Mouse (Mus musculus): ENCODE data around the gene Notch1. TPM values are rescaled to one million over a fixed set of nuclear protein-coding genes. Genes with fewer than 3 reads are reported as not detected.

Notch1 gene
- 53.5 and 56.2 TPM in 2 replicates for polyA plus RNA-seq (2016; fragmentation: Nextera tagmentation; extraction: Ambion mirVana)

- Histone ChIP-seq H3K4me2 (replicated peaks) (no peak within 1 kb of the TSS), H3K4me1 (peaks cover 9% of the 10 kb centered on the region), H3K36me3 (no peaks in the 10 kb centered on the region), H3K27me3 (no peaks in the 10 kb centered on the region), H3K9me3 (no peaks in the 10 kb centered on the region), H3K4me3 (no peak within 1 kb of the TSS), H3K9ac (replicated peaks) (no peak within 1 kb of the TSS), H3K27ac (replicated peaks) (no peak within 1 kb of the TSS)
- ATAC-seq (ENCODE audit: low FRiP score, low read depth), result no peak
- 71% methylated on average over 12 of the region's 12 CpGs for WGBS
Observed at GRCm38 (mm10) chr2:26516275-26516674, at the start of gene Notch1. Gene Notch1 (minus strand): TSS chr2:26516663.

DNA sequence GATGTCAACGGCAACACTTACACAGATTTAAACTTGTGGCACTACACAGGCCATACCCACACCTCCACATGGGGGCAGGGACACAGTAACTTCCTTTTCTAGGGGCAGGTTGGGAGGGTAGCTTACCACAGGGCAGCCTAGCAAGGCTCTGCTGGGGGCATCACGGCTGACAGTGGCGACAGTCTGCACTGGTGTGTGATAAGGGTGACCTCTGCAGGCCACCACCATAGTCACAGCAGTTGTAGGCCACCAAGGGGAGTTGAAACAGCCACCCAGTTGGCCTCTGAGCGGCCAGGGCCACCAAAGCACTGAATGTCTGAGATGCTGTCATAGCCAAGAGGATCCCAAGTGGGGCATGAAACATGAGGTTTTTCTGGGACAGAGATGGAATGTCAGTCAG is 49.8 kb upstream of the Notch1 start:
- peaks cover 9% of the 10 kb centered on the region; the same call in 1 of the 2 replicates for H3K27me3 ChIP-seq
- 0 out of 2 replicates have a peak, but pooled peaks have one; percentile 54 for ATAC-seq (ENCODE audit: low FRiP score, low read depth)
- no peak overlapping the region; the same call in 1 of the 2 replicates for H3K9ac ChIP-seq (replicated peaks)
- no peaks in the 10 kb centered on the region for H3K9me3 ChIP-seq
- no peak overlapping the region for H3K4me2 ChIP-seq (replicated peaks)
- H3K36me3 ChIP-seq, result no peaks in the 10 kb centered on the region
- peaks cover 11% of the 10 kb centered on the region for H3K4me1 ChIP-seq
- H3K4me3 ChIP-seq, result no peak overlapping the region
- WGBS, result 16% methylated on average over 4 of the region's 4 CpGs
- H3K27ac ChIP-seq (replicated peaks), result no peak overlapping the region

DNA sequence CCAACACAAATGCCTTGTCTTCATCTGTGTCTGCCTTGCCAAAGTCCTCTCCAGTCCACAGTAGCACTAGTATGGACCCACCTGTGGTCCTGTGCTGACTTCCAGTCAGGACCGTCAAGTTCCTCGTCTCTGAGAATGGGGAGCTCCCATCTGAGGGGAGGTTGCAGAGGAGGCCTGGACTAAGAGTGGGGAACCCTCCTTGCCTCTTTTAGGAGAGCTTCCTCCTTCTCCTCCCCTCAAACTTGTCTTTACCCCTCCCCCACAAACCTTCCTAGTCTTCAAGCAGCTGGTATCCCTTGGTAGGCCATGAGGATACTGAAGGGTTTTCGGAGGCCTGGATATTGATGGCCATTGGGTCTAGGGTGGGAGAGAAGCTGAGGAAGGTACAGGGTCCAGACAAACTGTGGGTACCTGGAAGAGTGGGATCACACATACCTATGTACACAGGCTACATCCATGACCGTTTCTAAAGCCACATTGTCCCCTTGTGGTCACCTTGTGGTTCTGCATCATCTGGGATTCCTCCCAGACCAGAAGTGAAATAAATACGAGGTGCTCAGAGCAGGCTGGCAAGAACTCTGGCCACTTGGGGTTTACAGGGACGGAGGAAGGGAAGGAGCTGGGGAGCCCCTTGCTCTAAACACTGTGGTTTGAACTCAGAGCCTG is 45.0 kb upstream of the Notch1 start:
- no peaks in the 10 kb centered on the region for H3K36me3 ChIP-seq
- H3K4me3 ChIP-seq, result no peak overlapping the region
- no peak for ATAC-seq (ENCODE audit: low FRiP score, low read depth)
- WGBS, result 45% methylated on average over 6 of the region's 6 CpGs
- no peaks in the 10 kb centered on the region for H3K9me3 ChIP-seq
- peaks cover 27% of the 10 kb centered on the region for H3K4me1 ChIP-seq
- H3K27ac ChIP-seq (replicated peaks), result no peak overlapping the region
- H3K4me2 ChIP-seq (replicated peaks), result no peak overlapping the region
- H3K9ac ChIP-seq (replicated peaks), result no peak overlapping the region
- H3K27me3 ChIP-seq, result peaks cover 9% of the 10 kb centered on the region; the same call in 1 of the 2 replicates

GRCm38 (mm10) chr2:26560506-26560905 is 44.0 kb upstream of the Notch1 start:
- Histone ChIP-seq H3K27me3 (peaks cover 9% of the 10 kb centered on the region; the same call in 1 of the 2 replicates), H3K27ac (replicated peaks) (no peak overlapping the region), H3K9ac (replicated peaks) (no peak overlapping the region), H3K36me3 (no peaks in the 10 kb centered on the region), H3K9me3 (no peaks in the 10 kb centered on the region), H3K4me2 (replicated peaks) (no peak overlapping the region), H3K4me3 (no peak overlapping the region), H3K4me1 (peaks cover 24% of the 10 kb centered on the region)
- 75% methylated on average over 5 of the region's 5 CpGs for WGBS
- ATAC-seq (ENCODE audit: low FRiP score, low read depth), result no peak

DNA sequence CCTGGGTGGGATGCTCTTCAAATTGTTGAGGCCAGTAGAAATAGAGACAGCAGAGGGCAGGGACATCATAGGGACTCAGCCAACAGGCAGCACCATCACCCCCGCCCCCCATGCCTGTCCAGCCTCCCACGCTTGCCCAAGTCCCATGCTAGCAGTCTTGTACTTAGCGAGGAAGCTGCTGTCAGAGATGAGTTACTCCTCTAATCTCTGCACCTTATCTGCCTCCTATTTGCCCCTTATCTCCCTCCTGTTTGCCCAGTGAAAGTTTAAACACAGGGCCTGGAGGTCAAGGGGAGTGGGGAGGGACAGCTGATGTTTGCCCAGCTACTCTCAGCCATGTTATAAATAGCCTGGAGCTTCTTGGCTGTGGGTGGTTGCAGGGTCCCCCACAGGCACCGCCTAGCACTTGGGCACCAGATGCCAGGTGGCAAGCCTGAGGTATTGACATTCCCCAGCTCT is 40.1 kb upstream of the Notch1 start:
- WGBS, result 65% methylated on average over 4 of the region's 4 CpGs
- no peaks in the 10 kb centered on the region for H3K36me3 ChIP-seq

GRCm38 (mm10) chr2:26555076-26555475 is 38.6 kb upstream of the Notch1 start:
- H3K4me1 ChIP-seq, result peaks cover 8% of the 10 kb centered on the region; the same call in 1 of the 2 replicates
- no peak overlapping the region for H3K4me2 ChIP-seq (replicated peaks)
- no peaks in the 10 kb centered on the region; the same call in 1 of the 2 replicates for H3K27me3 ChIP-seq
- no peaks in the 10 kb centered on the region for H3K9me3 ChIP-seq
- no peak for ATAC-seq (ENCODE audit: low FRiP score, low read depth)
- 84% methylated on average over 4 of the region's 4 CpGs for WGBS
- no peak overlapping the region for H3K4me3 ChIP-seq
- no peaks in the 10 kb centered on the region for H3K36me3 ChIP-seq
- H3K27ac ChIP-seq (replicated peaks), result no peak overlapping the region
- no peak overlapping the region for H3K9ac ChIP-seq (replicated peaks)

More for the DNA sequence above, 40.1 kb upstream of the Notch1 start:
- Histone ChIP-seq H3K27me3 (no peaks in the 10 kb centered on the region; the same call in 1 of the 2 replicates), H3K27ac (replicated peaks) (no peak overlapping the region), H3K4me3 (no peak overlapping the region), H3K9ac (replicated peaks) (no peak overlapping the region), H3K4me1 (peaks cover 19% of the 10 kb centered on the region), H3K9me3 (no peaks in the 10 kb centered on the region), H3K4me2 (replicated peaks) (no peak overlapping the region)
- no peak for ATAC-seq (ENCODE audit: low FRiP score, low read depth)

DNA sequence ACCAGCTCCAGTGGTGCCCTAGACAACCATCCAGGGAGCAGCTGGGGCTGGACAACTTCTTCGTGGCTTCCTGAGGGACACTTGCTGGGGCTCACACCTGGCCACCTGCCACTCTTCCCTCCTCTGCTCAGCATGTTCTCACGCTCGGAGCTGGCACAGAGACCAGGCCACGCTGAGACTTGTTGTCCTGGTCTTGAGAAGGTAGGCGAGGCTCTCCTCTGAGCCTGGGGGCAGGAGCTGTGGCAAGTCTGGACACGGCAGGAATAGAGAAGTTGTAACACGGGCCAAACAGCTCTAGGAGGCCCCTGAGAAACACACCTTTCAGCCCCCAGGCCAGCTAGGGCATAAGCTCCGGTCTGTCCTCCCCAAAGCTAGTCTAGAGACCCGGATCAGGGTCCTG is 37.4 kb upstream of the Notch1 start:
- WGBS, result 82% methylated on average over 9 of the region's 9 CpGs
- no peak for ATAC-seq (ENCODE audit: low FRiP score, low read depth)
- no peaks in the 10 kb centered on the region; the same call in 1 of the 2 replicates for H3K27me3 ChIP-seq
- H3K4me3 ChIP-seq, result no peak overlapping the region
- peaks cover 8% of the 10 kb centered on the region; the same call in 1 of the 2 replicates for H3K4me1 ChIP-seq
- H3K27ac ChIP-seq (replicated peaks), result no peak overlapping the region
- H3K9ac ChIP-seq (replicated peaks), result no peak overlapping the region
- no peaks in the 10 kb centered on the region for H3K36me3 ChIP-seq
- no peaks in the 10 kb centered on the region for H3K9me3 ChIP-seq
- no peak overlapping the region for H3K4me2 ChIP-seq (replicated peaks)

GRCm38 (mm10) chr2:26552066-26552465 is 35.6 kb upstream of the Notch1 start:
- no peaks in the 10 kb centered on the region for H3K36me3 ChIP-seq
- H3K9me3 ChIP-seq, result no peaks in the 10 kb centered on the region
- peaks cover 16% of the 10 kb centered on the region for H3K4me1 ChIP-seq
- no peak overlapping the region for H3K27ac ChIP-seq (replicated peaks)
- peaks cover 6% of the 10 kb centered on the region; the same call in 1 of the 2 replicates for H3K27me3 ChIP-seq
- WGBS, result 95% methylated on average over 2 of the region's 2 CpGs
- no peak overlapping the region for H3K9ac ChIP-seq (replicated peaks)
- no peak for ATAC-seq (ENCODE audit: low FRiP score, low read depth)
- no peak overlapping the region for H3K4me2 ChIP-seq (replicated peaks)
- H3K4me3 ChIP-seq, result no peak overlapping the region

DNA sequence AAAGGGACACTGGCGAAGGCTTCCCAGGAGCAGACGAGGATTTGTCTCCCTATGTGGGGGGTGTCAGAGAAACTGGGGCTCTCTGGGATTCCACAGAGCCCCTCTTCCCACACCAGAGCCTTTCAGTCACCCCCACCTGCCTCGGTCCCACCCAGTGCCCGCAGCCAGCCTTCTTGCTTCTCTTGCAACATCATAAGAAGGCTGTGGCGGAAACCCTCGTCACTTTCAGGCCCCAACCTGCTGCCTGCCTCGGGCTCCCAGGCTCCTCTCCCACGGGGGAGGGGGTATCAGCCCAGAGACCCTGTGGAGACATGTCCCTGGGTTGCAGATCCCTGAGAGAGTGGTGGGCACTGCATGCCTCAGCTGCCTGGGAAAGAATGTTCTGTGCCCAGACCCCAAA is 35.0 kb upstream of the Notch1 start:
- 76% methylated on average over 8 of the region's 8 CpGs for WGBS
- H3K27ac ChIP-seq (replicated peaks), result no peak overlapping the region
- peaks cover 6% of the 10 kb centered on the region; the same call in 1 of the 2 replicates for H3K27me3 ChIP-seq
- no peak for ATAC-seq (ENCODE audit: low FRiP score, low read depth)
- no peak overlapping the region for H3K9ac ChIP-seq (replicated peaks)
- H3K36me3 ChIP-seq, result no peaks in the 10 kb centered on the region
- H3K9me3 ChIP-seq, result no peaks in the 10 kb centered on the region
- no peak overlapping the region for H3K4me2 ChIP-seq (replicated peaks)
- H3K4me1 ChIP-seq, result peaks cover 18% of the 10 kb centered on the region
- no peak overlapping the region for H3K4me3 ChIP-seq

- 88% methylated on average over 3 of the region's 3 CpGs for WGBS
- H3K4me1 ChIP-seq, result peaks cover 18% of the 10 kb centered on the region
Observed at GRCm38 (mm10) chr2:26550777-26551176, 34.3 kb upstream of the Notch1 start.

GRCm38 (mm10) chr2:26550205-26550604 is 33.7 kb upstream of the Notch1 start:
- H3K4me1 ChIP-seq, result peaks cover 18% of the 10 kb centered on the region

More at GRCm38 (mm10) chr2:26550777-26551176, 34.3 kb upstream of the Notch1 start:
- Histone ChIP-seq H3K9ac (replicated peaks) (no peak overlapping the region), H3K4me3 (no peak overlapping the region), H3K27me3 (peaks cover 6% of the 10 kb centered on the region; the same call in 1 of the 2 replicates), H3K4me2 (replicated peaks) (no peak overlapping the region), H3K9me3 (no peaks in the 10 kb centered on the region), H3K27ac (replicated peaks) (no peak overlapping the region), H3K36me3 (no peaks in the 10 kb centered on the region)
- ATAC-seq (ENCODE audit: low FRiP score, low read depth), result no peak

GRCm38 (mm10) chr2:26549801-26550200 is 33.3 kb upstream of the Notch1 start:
- Histone ChIP-seq H3K4me2 (replicated peaks) (no peak overlapping the region), H3K9ac (replicated peaks) (no peak overlapping the region), H3K4me1 (peaks cover 18% of the 10 kb centered on the region), H3K27ac (replicated peaks) (no peak overlapping the region), H3K27me3 (peaks cover 6% of the 10 kb centered on the region; the same call in 1 of the 2 replicates), H3K9me3 (no peaks in the 10 kb centered on the region), H3K36me3 (no peaks in the 10 kb centered on the region), H3K4me3 (no peak overlapping the region)
- ATAC-seq (ENCODE audit: low FRiP score, low read depth), result no peak
- 86% methylated on average over 10 of the region's 10 CpGs for WGBS

More at GRCm38 (mm10) chr2:26550205-26550604, 33.7 kb upstream of the Notch1 start:
- Histone ChIP-seq H3K36me3 (no peaks in the 10 kb centered on the region), H3K27me3 (peaks cover 6% of the 10 kb centered on the region; the same call in 1 of the 2 replicates), H3K9me3 (no peaks in the 10 kb centered on the region), H3K9ac (replicated peaks) (no peak overlapping the region), H3K27ac (replicated peaks) (no peak overlapping the region), H3K4me3 (no peak overlapping the region), H3K4me2 (replicated peaks) (no peak overlapping the region)
- WGBS, result 77% methylated on average over 3 of the region's 3 CpGs
- no peak for ATAC-seq (ENCODE audit: low FRiP score, low read depth)

Measured in midbrain, embryonic 12.5 days (tissue).